Mouse (Mus musculus) lung, embryonic 15.5 days (tissue): ENCODE results near the gene Enah. TPM values are rescaled to one million over a fixed set of nuclear protein-coding genes. Genes with fewer than 3 reads are reported as not detected.

Source experiments
- ATAC-seq: fragments of 200-750 bp; cut with Nextera tagmentation; 2 replicates; pipeline ENCODE4 v1.8.0; 2017; ENCODE audit warnings: moderate number of reproducible peaks, borderline replicate concordance; ENCODE audit not compliant: low FRiP score, low TSS enrichment; ENCODE audit errors: extremely low read depth
- H3K27ac ChIP-seq: fragments of 300-500 bp; sonication (generic); 2 replicates; pipeline ENCODE4 v1.5.1; 2015; ENCODE audit warnings: moderate library complexity, mild to moderate bottlenecking, inconsistent platforms
- H3K27me3 ChIP-seq: fragments of 300-500 bp; sonication (generic); 2 replicates; pipeline ENCODE4 v1.6.1; 2015; ENCODE audit warnings: inconsistent platforms
- H3K36me3 ChIP-seq: fragments of 300-500 bp; sonication (generic); 2 replicates; pipeline ENCODE4 v1.6.1; 2015; ENCODE audit warnings: inconsistent platforms
- H3K4me1 ChIP-seq: fragments of 300-500 bp; sonication (generic); 2 replicates; pipeline ENCODE4 v1.6.1; 2015; ENCODE audit warnings: inconsistent platforms
- H3K4me2 ChIP-seq: fragments of 300-500 bp; sonication (generic); 2 replicates; pipeline ENCODE4 v1.6.1; 2015; ENCODE audit warnings: inconsistent platforms, mild to moderate bottlenecking, moderate library complexity
- H3K4me3 ChIP-seq: fragments of 300-500 bp; sonication (generic); 2 replicates; pipeline ENCODE4 v1.5.1; 2015; ENCODE audit warnings: mild to moderate bottlenecking, inconsistent platforms
- H3K9ac ChIP-seq: fragments of 300-500 bp; sonication (generic); 2 replicates; pipeline ENCODE4 v1.6.1; 2015; ENCODE audit warnings: inconsistent platforms
- H3K9me3 ChIP-seq: fragments of 300-500 bp; sonication (generic); 2 replicates; pipeline ENCODE4 v1.6.1; 2016; ENCODE audit warnings: inconsistent platforms
- WGBS: fragments of 180-500 bp; shearing (Covaris S2); methylation state at CpG from one replicate; pipeline ENCODE4 v1.1.7; 2015; 5-methylcytosine and 5-hydroxymethylcytosine counted together
- polyA plus RNA-seq: library from polyadenylated mRNA; unstranded; fragments of >200 nt; fragmentation: Nextera tagmentation; extraction: Ambion mirVana; gene quantifications from 2 replicates; pipeline ENCODE4 v1.2.1, GENCODE M21; 2015

The Enah gene
- polyA plus RNA-seq, 1 experiment from 2014 or later: 12.6 TPM

DNA sequence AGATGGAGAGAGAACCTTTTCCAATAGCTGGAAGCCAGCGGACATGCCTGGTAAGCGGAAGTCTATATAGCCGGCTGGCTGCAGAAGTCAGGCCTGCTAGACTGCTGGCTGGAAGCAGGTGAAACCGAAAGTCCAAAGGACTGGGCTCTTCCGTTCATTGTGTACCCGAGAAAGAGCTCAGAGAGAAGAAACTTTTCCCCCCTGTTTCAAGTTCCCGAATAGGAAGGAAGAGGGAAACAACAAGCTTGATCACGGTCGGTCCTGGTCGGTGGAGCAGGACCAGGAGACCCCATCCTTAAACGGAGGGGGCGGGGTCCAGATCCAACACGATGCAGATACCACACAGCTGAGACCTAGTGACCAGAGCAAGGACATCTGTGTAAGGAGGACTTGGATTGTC lies 167.3 kb downstream of the Enah start:
- no peaks in the 10 kb centered on the region for H3K9me3 ChIP-seq
- peak overlapping the region; percentile 23 for H3K4me3 ChIP-seq
- no peaks in the 10 kb centered on the region for H3K36me3 ChIP-seq
- 34% methylated on average over 13 of the region's 13 CpGs for WGBS
- H3K9ac ChIP-seq: no peak overlapping the region
- peak overlapping the region; percentile 57 for H3K4me2 ChIP-seq
- ATAC-seq: no peak
- H3K27ac ChIP-seq: peak overlapping the region; percentile 89
- H3K27me3 ChIP-seq: no peaks in the 10 kb centered on the region
- peaks cover 17% of the 10 kb centered on the region for H3K4me1 ChIP-seq

GRCm38 (mm10) chr1:181851521-181852310 lies 168.1 kb downstream of the Enah start:
- Histone ChIP-seq H3K36me3 (no peaks in the 10 kb centered on the region), H3K4me2 (peak overlapping the region; percentile 57), H3K4me1 (peaks cover 17% of the 10 kb centered on the region), H3K4me3 (no peak overlapping the region), H3K9ac (no peak overlapping the region), H3K27ac (peak overlapping the region; percentile 89; the same call in 1 of the 2 replicates), H3K9me3 (no peaks in the 10 kb centered on the region), H3K27me3 (no peaks in the 10 kb centered on the region)
- WGBS: 62% methylated on average over 12 of the region's 12 CpGs
- no peak for ATAC-seq

- Histone ChIP-seq H3K27ac (no peak overlapping the region), H3K4me1 (peaks cover 17% of the 10 kb centered on the region), H3K27me3 (no peaks in the 10 kb centered on the region), H3K9me3 (no peaks in the 10 kb centered on the region), H3K4me2 (no peak overlapping the region), H3K36me3 (no peaks in the 10 kb centered on the region), H3K4me3 (no peak overlapping the region), H3K9ac (no peak overlapping the region)
- 66% methylated on average over 4 of the region's 4 CpGs for WGBS
- no peak for ATAC-seq
Observed at GRCm38 (mm10) chr1:181850441-181850840, 169.3 kb downstream of the Enah start.

DNA sequence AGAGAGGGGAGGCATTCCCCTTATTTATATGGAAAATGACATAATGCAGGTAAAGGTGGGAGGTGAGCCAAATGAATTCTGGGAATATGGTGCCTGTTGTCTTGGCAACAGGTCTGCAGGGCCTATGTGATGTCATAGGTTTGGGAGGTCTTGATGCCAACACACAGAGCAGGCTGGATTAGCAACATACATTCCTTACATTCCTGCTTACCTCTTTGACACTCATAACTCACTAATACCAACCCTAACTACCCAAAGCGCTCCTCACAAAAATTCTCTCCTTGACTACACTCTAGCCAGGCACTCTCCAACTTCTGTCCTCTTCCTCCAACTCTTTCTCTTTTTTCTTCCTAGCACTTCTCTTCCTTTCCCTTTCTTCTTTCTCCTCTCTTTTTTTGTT lies 171.6 kb downstream of the Enah start:
- H3K27me3 ChIP-seq: no peaks in the 10 kb centered on the region
- no peak overlapping the region for H3K4me3 ChIP-seq
- peaks cover 12% of the 10 kb centered on the region for H3K4me1 ChIP-seq
- ATAC-seq: peak; percentile 63; the same call in 1 of the 2 replicates
- no peak overlapping the region for H3K27ac ChIP-seq
- H3K9ac ChIP-seq: no peak overlapping the region
- 58% methylated on average over 1 of the region's 1 CpGs for WGBS
- no peaks in the 10 kb centered on the region for H3K9me3 ChIP-seq
- no peak overlapping the region for H3K4me2 ChIP-seq
- H3K36me3 ChIP-seq: no peaks in the 10 kb centered on the region

DNA sequence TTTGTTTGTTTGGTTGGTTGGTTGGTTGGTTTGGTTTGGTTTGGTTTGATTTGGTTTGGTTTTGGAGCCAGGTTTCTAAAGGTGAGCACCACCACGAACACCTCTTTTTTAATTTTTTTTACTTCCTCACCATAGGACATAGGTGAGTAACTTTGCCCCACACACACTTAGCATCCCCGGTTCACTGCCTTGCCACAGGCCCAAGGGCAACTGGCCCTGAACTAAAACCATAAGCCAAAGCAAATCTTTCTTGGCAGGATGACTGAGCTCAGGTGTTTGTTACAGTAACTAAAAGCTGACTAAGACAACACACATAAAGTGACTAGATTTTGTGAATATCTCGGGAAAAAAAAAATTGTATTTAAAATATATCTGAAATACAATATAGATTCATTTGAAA lies 172.4 kb downstream of the Enah start:
- Histone ChIP-seq H3K9me3 (no peaks in the 10 kb centered on the region), H3K27ac (no peak overlapping the region), H3K4me2 (no peak overlapping the region), H3K36me3 (no peaks in the 10 kb centered on the region), H3K4me1 (peaks cover 10% of the 10 kb centered on the region), H3K4me3 (no peak overlapping the region), H3K9ac (no peak overlapping the region), H3K27me3 (no peaks in the 10 kb centered on the region)
- ATAC-seq: no peak
- WGBS: 89% methylated on average over 3 of the region's 3 CpGs

Other genes starting within 250 kb of the Enah start
- gene Lbr, start 176.9 kb downstream of the Enah start, polyA plus RNA-seq: 131 and 137 TPM in 2 replicates
- 132 and 143 TPM in 2 replicates for gene Srp9, start 104.7 kb upstream of the Enah start, polyA plus RNA-seq
- not detected in 2 replicates for gene Vmn1r1, start 144.5 kb upstream of the Enah start, polyA plus RNA-seq